Mouse (Mus musculus) right cerebral cortex, postnatal 14 days (tissue): ENCODE results near the gene Cnr2.
A peak's percentile ranks its signal among the peaks of the same experiment; 100 is the strongest.
"Not testable (repeated sequence)": the region's sequence is repeated elsewhere in the genome, so short reads cannot be mapped to it uniquely, and the experiment has no call there.

ENCODE experiments used
- DNase-seq: peaks from one replicate; pipeline ENCODE4 v3.0.0; 2022

The Cnr2 gene

GRCm38 (mm10) chr4:135938858-135939257, 43.7 kb downstream of the Cnr2 start:
- DNase-seq: no peak

GRCm38 (mm10) chr4:135941026-135941425, 45.8 kb downstream of the Cnr2 start:
- not testable (repeated sequence) for DNase-seq

GRCm38 (mm10) chr4:135942193-135942592, 47.0 kb downstream of the Cnr2 start:
- DNase-seq: no peak

GRCm38 (mm10) chr4:135943389-135943788, 48.2 kb downstream of the Cnr2 start:
- DNase-seq: no peak

GRCm38 (mm10) chr4:135945706-135946105, 50.5 kb downstream of the Cnr2 start:
- DNase-seq: no peak

- DNase-seq: peak; percentile 94
These were observed 51.1 kb downstream of the Cnr2 start, which contains the start of gene Hmgcl for GRCm38 (mm10) chr4:135946278-135946658. Gene Hmgcl, plus strand, starts transcription at chr4:135946448.

GRCm38 (mm10) chr4:135946659-135947301, 51.6 kb downstream of the Cnr2 start:
- DNase-seq: no peak

- no peak for DNase-seq
These were observed 52.9 kb downstream of the Cnr2 start for GRCm38 (mm10) chr4:135948142-135948541.

- no peak for DNase-seq
These were observed 54.3 kb downstream of the Cnr2 start for GRCm38 (mm10) chr4:135949475-135949874.

GRCm38 (mm10) chr4:135949911-135950310, 54.7 kb downstream of the Cnr2 start:
- no peak for DNase-seq

- DNase-seq: no peak
These were observed 55.2 kb downstream of the Cnr2 start for GRCm38 (mm10) chr4:135950365-135950764.

- DNase-seq: no peak
These were observed 56.3 kb downstream of the Cnr2 start for GRCm38 (mm10) chr4:135951505-135951904.

- DNase-seq: no peak
These were observed 58.0 kb downstream of the Cnr2 start for GRCm38 (mm10) chr4:135953179-135953578.

- peak; percentile 75 for DNase-seq
These were observed 59.0 kb downstream of the Cnr2 start for GRCm38 (mm10) chr4:135954241-135954640.

GRCm38 (mm10) chr4:135955886-135956285, 60.7 kb downstream of the Cnr2 start:
- DNase-seq: no peak

- DNase-seq: no peak
These were observed 63.2 kb downstream of the Cnr2 start for GRCm38 (mm10) chr4:135958354-135958753.

GRCm38 (mm10) chr4:135960717-135961116, 65.5 kb downstream of the Cnr2 start:
- DNase-seq: peak; percentile 85

GRCm38 (mm10) chr4:135961709-135962108, 66.5 kb downstream of the Cnr2 start:
- DNase-seq: no peak

GRCm38 (mm10) chr4:135962198-135962597, 67.0 kb downstream of the Cnr2 start:
- no peak for DNase-seq

GRCm38 (mm10) chr4:135962946-135963345, 67.8 kb downstream of the Cnr2 start:
- no peak for DNase-seq

GRCm38 (mm10) chr4:135963457-135964193, 68.4 kb downstream of the Cnr2 start, which contains the start of gene Gale:
Gene Gale, plus strand, starts transcription at chr4:135963727.
- DNase-seq: peak; percentile 91

GRCm38 (mm10) chr4:135964426-135964825, 69.2 kb downstream of the Cnr2 start:
- DNase-seq: peak; percentile 54

GRCm38 (mm10) chr4:135965113-135965512, 69.9 kb downstream of the Cnr2 start:
- no peak for DNase-seq

- DNase-seq: no peak
These were observed 71.1 kb downstream of the Cnr2 start for GRCm38 (mm10) chr4:135966283-135966682.
